In genomic region chr17:55661099-55661498, GRCm38 (mm10) we compare ENCODE assay signal across 21 mouse cellular contexts. TPM values are rescaled to one million over a fixed set of nuclear protein-coding genes. Genes with fewer than 3 reads are reported as not detected.
"Had no signal": no experiment of that assay in that cellular context is flagged by ENCODE, and none has a peak within 500 bp of the region (broad histone marks: within the 10 kb centered on the region; RNA-seq: fewer than 3 reads in every experiment).

No protein-coding gene starts in this region.

- H3K27ac ChIP-seq: kidney, embryonic 15.5 days; limb, embryonic 13.5 days; midbrain, embryonic 10.5 days; neural tube, embryonic 15.5 days; stomach, postnatal 0 days had no signal

- H3K4me3 ChIP-seq: kidney, embryonic 15.5 days; limb, embryonic 13.5 days; midbrain, embryonic 10.5 days; myocyte; neural tube, embryonic 15.5 days had no signal

- H3K4me1 ChIP-seq: kidney, embryonic 15.5 days; limb, embryonic 13.5 days; midbrain, embryonic 10.5 days; neural tube, embryonic 15.5 days had no signal

- H3K9me3 ChIP-seq: kidney, embryonic 15.5 days; limb, embryonic 13.5 days; midbrain, embryonic 10.5 days; neural tube, embryonic 15.5 days had no signal

- H3K4me2 ChIP-seq: kidney, embryonic 15.5 days; limb, embryonic 13.5 days; neural tube, embryonic 15.5 days had no signal

- H3K9ac ChIP-seq: kidney, embryonic 15.5 days; limb, embryonic 13.5 days; neural tube, embryonic 15.5 days had no signal

- H3K27me3 ChIP-seq: kidney, embryonic 15.5 days; limb, embryonic 13.5 days; neural tube, embryonic 15.5 days had no signal

- DNase-seq: kidney, adult 18-20 months; kidney, postnatal 14 days; left cerebral cortex, postnatal 4 days; lung, adult 18-20 months; midbrain, embryonic 14.5 days; right cerebral cortex, adult 18-20 months; thymus, adult 18-20 months; thymus, postnatal 14 days had no signal

RNA-seq across cellular contexts. Expression of gene Vmn2r118, which starts 36.1 kb away (rescaled TPM):
- total RNA-seq: layer of hippocampus, adult 8-10 months; layer of hippocampus, postnatal 14 days; left cerebral cortex, adult 18-20 months; left cerebral cortex, postnatal 10 days; left cerebral cortex, postnatal 4 days had no signal
- polyA plus RNA-seq: kidney, embryonic 15.5 days; large intestine, adult 2 months; limb, embryonic 13.5 days; lung, embryonic 16.5 days; midbrain, embryonic 10.5 days; midbrain, embryonic 14.5 days; myocyte; neural tube, embryonic 11.5 days; neural tube, embryonic 15.5 days; stomach, postnatal 0 days had no signal
